Mouse (Mus musculus): ENCODE results near the gene Bcar3.

DNA sequence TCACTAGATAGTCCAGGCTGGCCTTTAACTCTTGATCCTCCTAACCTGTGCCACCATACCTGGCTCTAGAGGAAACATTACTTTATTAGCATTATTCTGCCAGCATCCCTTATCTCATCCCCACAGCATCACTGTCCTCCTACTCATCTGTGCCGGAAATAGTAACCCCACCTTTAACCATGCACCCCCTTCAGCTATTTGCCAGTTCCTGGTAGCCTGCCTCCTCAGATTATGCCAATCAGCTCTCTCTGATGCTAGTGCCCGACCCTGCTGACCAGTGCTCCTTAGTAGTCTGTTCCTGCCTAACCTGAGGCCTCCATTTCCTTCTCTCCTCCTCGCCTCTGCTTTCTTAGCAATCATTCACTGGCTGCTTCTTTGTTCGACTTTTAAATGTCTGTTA, 253.5 kb downstream of the Bcar3 start:
- TF ChIP-seq CTCF (IDR thresholded peaks at IDR 0.05; ENCODE audit: low read depth, low read length) (no peak), POLR2A (IDR thresholded peaks at IDR 0.05; ENCODE audit: borderline replicate concordance, low read depth, low read length) (no peak)

All from bone marrow macrophage, adult 2 months (primary cell).